Mouse (Mus musculus): ENCODE results near the gene Usp17lc. TPM values are rescaled to one million over a fixed set of nuclear protein-coding genes. Genes with fewer than 3 reads are reported as not detected.

The Usp17lc gene
- polyA plus RNA-seq, 1 experiment from 2014 or later: not detected

- H3K4me1 ChIP-seq (replicated peaks; ENCODE audit: control insufficient read depth, insufficient read depth, low read length): no peaks in the 10 kb centered on the region
- H3K9ac ChIP-seq (ENCODE audit: low read depth, low read length): no peak overlapping the region
- H3K9me3 ChIP-seq (ENCODE audit: control insufficient read depth): no peaks in the 10 kb centered on the region
- H3K27me3 ChIP-seq (replicated peaks; ENCODE audit: control insufficient read depth, insufficient read depth, low read length): no peaks in the 10 kb centered on the region
- no peak overlapping the region for H3K27ac ChIP-seq (ENCODE audit: low read depth, low read length)
- H3K4me3 ChIP-seq (ENCODE audit: low read depth, low read length): no peak overlapping the region
- ATAC-seq: no peak
- WGBS: 87% methylated on average over 5 of the region's 5 CpGs
- no peak for TF ChIP-seq CTCF (IDR thresholded peaks at IDR 0.05; ENCODE audit: low read depth)
- no peaks in the 10 kb centered on the region for H3K36me3 ChIP-seq (ENCODE audit: control insufficient read depth, insufficient read depth)
- no peak overlapping the region for H3K4me2 ChIP-seq (replicated peaks; ENCODE audit: low read depth)
Observed at GRCm38 (mm10) chr7:103460590-103460989, 45.7 kb downstream of the Usp17lc start.

Small RNA genes lying within 50 kb of the gene (microRNA-seq; reads per million reads assigned to microRNA genes)
- gene Gm25774: not detected

Other genes starting within 250 kb of the Usp17lc start
- not detected in 2 replicates for gene Olfr591, start 236.7 kb upstream of the Usp17lc start, polyA plus RNA-seq (2015; fragmentation: Nextera tagmentation; extraction: Ambion mirVana)
- gene Olfr592, start 230.3 kb upstream of the Usp17lc start, polyA plus RNA-seq (2015; fragmentation: Nextera tagmentation; extraction: Ambion mirVana): not detected in 2 replicates
- not detected in 2 replicates for gene Olfr593, start 203.2 kb upstream of the Usp17lc start, polyA plus RNA-seq (2015; fragmentation: Nextera tagmentation; extraction: Ambion mirVana)
- gene Olfr594, start 198.1 kb upstream of the Usp17lc start, polyA plus RNA-seq (2015; fragmentation: Nextera tagmentation; extraction: Ambion mirVana): not detected in 2 replicates
- not detected in 2 replicates for gene Usp17ld, start 162.6 kb upstream of the Usp17lc start, polyA plus RNA-seq (2015; fragmentation: Nextera tagmentation; extraction: Ambion mirVana)
- gene Olfr596, start 109.4 kb upstream of the Usp17lc start, polyA plus RNA-seq (2015; fragmentation: Nextera tagmentation; extraction: Ambion mirVana): not detected in 2 replicates
- not detected in 2 replicates for gene Olfr597, start 98.8 kb upstream of the Usp17lc start, polyA plus RNA-seq (2015; fragmentation: Nextera tagmentation; extraction: Ambion mirVana)
- not detected in 2 replicates for gene Olfr598, start 91.5 kb upstream of the Usp17lc start, polyA plus RNA-seq (2015; fragmentation: Nextera tagmentation; extraction: Ambion mirVana)
- not detected in 2 replicates for gene Olfr599, start 79.2 kb upstream of the Usp17lc start, polyA plus RNA-seq (2015; fragmentation: Nextera tagmentation; extraction: Ambion mirVana)
- gene Olfr600, start 65.4 kb upstream of the Usp17lc start, polyA plus RNA-seq (2015; fragmentation: Nextera tagmentation; extraction: Ambion mirVana): not detected in 2 replicates
- not detected in 2 replicates for gene Olfr601, start 52.4 kb upstream of the Usp17lc start, polyA plus RNA-seq (2015; fragmentation: Nextera tagmentation; extraction: Ambion mirVana)
- gene Olfr603, start 28.9 kb upstream of the Usp17lc start, polyA plus RNA-seq (2015; fragmentation: Nextera tagmentation; extraction: Ambion mirVana): not detected in 2 replicates
- gene Olfr605, start 30.4 kb downstream of the Usp17lc start, polyA plus RNA-seq (2015; fragmentation: Nextera tagmentation; extraction: Ambion mirVana): not detected in 2 replicates
- not detected in 2 replicates for gene Olfr606, start 34.0 kb downstream of the Usp17lc start, polyA plus RNA-seq (2015; fragmentation: Nextera tagmentation; extraction: Ambion mirVana)
- not detected in 2 replicates for gene Olfr607, start 49.1 kb downstream of the Usp17lc start, polyA plus RNA-seq (2015; fragmentation: Nextera tagmentation; extraction: Ambion mirVana)
- gene Olfr608, start 54.8 kb downstream of the Usp17lc start, polyA plus RNA-seq (2015; fragmentation: Nextera tagmentation; extraction: Ambion mirVana): not detected in 2 replicates
- not detected in 2 replicates for gene Olfr609, start 83.0 kb downstream of the Usp17lc start, polyA plus RNA-seq (2015; fragmentation: Nextera tagmentation; extraction: Ambion mirVana)
- not detected in 2 replicates for gene Olfr610, start 97.0 kb downstream of the Usp17lc start, polyA plus RNA-seq (2015; fragmentation: Nextera tagmentation; extraction: Ambion mirVana)
- not detected in 2 replicates for gene Olfr611, start 105.8 kb downstream of the Usp17lc start, polyA plus RNA-seq (2015; fragmentation: Nextera tagmentation; extraction: Ambion mirVana)
- gene Olfr612, start 127.6 kb downstream of the Usp17lc start, polyA plus RNA-seq (2015; fragmentation: Nextera tagmentation; extraction: Ambion mirVana): not detected in 2 replicates
- gene Olfr613, start 133.0 kb downstream of the Usp17lc start, polyA plus RNA-seq (2015; fragmentation: Nextera tagmentation; extraction: Ambion mirVana): not detected in 2 replicates
- gene Olfr615, start 141.0 kb downstream of the Usp17lc start, polyA plus RNA-seq (2015; fragmentation: Nextera tagmentation; extraction: Ambion mirVana): not detected in 2 replicates
- gene Olfr616, start 154.1 kb downstream of the Usp17lc start, polyA plus RNA-seq (2015; fragmentation: Nextera tagmentation; extraction: Ambion mirVana): not detected in 2 replicates
- gene Olfr617, start 158.0 kb downstream of the Usp17lc start, polyA plus RNA-seq (2015; fragmentation: Nextera tagmentation; extraction: Ambion mirVana): not detected in 2 replicates
- gene Olfr618, start 175.0 kb downstream of the Usp17lc start, polyA plus RNA-seq (2015; fragmentation: Nextera tagmentation; extraction: Ambion mirVana): not detected in 2 replicates
- not detected in 2 replicates for gene Olfr619, start 185.5 kb downstream of the Usp17lc start, polyA plus RNA-seq (2015; fragmentation: Nextera tagmentation; extraction: Ambion mirVana)
- gene Olfr620, start 197.5 kb downstream of the Usp17lc start, polyA plus RNA-seq (2015; fragmentation: Nextera tagmentation; extraction: Ambion mirVana): not detected in 2 replicates
- not detected in 2 replicates for gene Olfr622, start 227.6 kb downstream of the Usp17lc start, polyA plus RNA-seq (2015; fragmentation: Nextera tagmentation; extraction: Ambion mirVana)
- gene Olfr623, start 248.6 kb downstream of the Usp17lc start, polyA plus RNA-seq (2015; fragmentation: Nextera tagmentation; extraction: Ambion mirVana): not detected in 2 replicates